Mouse (Mus musculus): ENCODE measurements around the gene Bola1. TPM values are rescaled to one million over a fixed set of nuclear protein-coding genes. Genes with fewer than 3 reads are reported as not detected.
"Not testable (repeated sequence)": the region's sequence is repeated elsewhere in the genome, so short reads cannot be mapped to it uniquely, and the experiment has no call there.

The Bola1 gene
- polyA plus RNA-seq, 1 experiment from 2014 or later = 43.5 TPM

DNA sequence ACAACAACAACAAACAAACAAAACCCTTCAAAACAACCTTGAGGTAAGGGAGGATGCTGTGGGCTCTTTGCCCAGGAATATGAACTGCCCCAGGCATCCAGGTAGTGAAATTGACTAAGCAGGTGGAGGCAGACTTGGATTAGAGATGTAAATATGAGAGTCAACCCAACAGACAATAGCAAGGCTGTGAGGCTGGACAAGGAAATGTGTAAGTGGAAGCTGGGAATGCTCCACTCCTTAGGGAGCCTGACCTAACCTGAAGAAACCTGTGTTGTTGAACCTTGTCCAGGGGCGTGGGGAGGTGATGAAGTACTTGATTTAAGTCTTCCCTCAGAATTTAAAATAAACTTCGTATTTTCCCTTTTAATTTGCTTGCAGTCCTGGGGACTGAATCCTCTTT is 40.6 kb downstream of the Bola1 start:
- no peak overlapping the region for H3K4me3 ChIP-seq (ENCODE audit: low read length)
- H3K9me3 ChIP-seq (replicated peaks; ENCODE audit: control insufficient read depth, low read length) = no peaks in the 10 kb centered on the region
- 82% methylated on average over 2 of the region's 2 CpGs for WGBS
- no peak for ATAC-seq (replicated peaks; ENCODE audit: extremely low read depth, insufficient read depth, low FRiP score)
- no peak overlapping the region for H3K27ac ChIP-seq (ENCODE audit: low read length)
- peaks cover 38% of the 10 kb centered on the region for H3K36me3 ChIP-seq (ENCODE audit: control insufficient read depth, insufficient read depth)
- H3K27me3 ChIP-seq (ENCODE audit: control insufficient read depth, insufficient read depth, low read length) = no peaks in the 10 kb centered on the region
- H3K4me2 ChIP-seq (ENCODE audit: low read depth, low read length) = no peak overlapping the region
- peaks cover 17% of the 10 kb centered on the region for H3K4me1 ChIP-seq (ENCODE audit: control insufficient read depth, insufficient read depth, low read length)
- no peak overlapping the region for H3K9ac ChIP-seq (ENCODE audit: low read length)

DNA sequence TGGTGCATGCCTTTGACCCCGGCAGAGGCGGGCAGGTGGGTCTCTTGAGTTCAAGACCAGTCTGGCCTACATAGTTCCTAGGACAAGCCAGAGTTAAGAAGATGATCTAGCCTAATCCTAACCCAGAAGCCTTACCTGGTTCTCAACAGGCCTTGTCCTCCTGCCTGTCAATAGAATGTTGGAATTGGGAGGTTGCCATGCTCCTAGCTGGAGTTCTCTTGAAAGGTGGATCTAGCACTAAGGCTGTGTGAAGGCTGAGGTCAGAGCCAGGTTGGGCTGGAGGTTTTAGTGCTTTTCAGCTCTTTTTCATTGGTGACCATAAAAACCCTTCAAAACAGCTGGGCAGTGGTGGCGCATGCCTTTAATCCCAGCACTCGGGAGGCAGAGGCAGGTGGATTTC is 41.1 kb downstream of the Bola1 start:
- no peak for ATAC-seq (replicated peaks; ENCODE audit: extremely low read depth, insufficient read depth, low FRiP score)
- peaks cover 17% of the 10 kb centered on the region for H3K4me1 ChIP-seq (ENCODE audit: control insufficient read depth, insufficient read depth, low read length)
- H3K36me3 ChIP-seq (ENCODE audit: control insufficient read depth, insufficient read depth) = peaks cover 39% of the 10 kb centered on the region
- no peak overlapping the region for H3K9ac ChIP-seq (ENCODE audit: low read length)
- no peak overlapping the region for H3K27ac ChIP-seq (ENCODE audit: low read length)
- no peaks in the 10 kb centered on the region for H3K9me3 ChIP-seq (replicated peaks; ENCODE audit: control insufficient read depth, low read length)
- WGBS = 92% methylated on average over 4 of the region's 4 CpGs
- H3K4me3 ChIP-seq (ENCODE audit: low read length) = no peak overlapping the region
- H3K4me2 ChIP-seq (ENCODE audit: low read depth, low read length) = no peak overlapping the region
- no peaks in the 10 kb centered on the region for H3K27me3 ChIP-seq (ENCODE audit: control insufficient read depth, insufficient read depth, low read length)

DNA sequence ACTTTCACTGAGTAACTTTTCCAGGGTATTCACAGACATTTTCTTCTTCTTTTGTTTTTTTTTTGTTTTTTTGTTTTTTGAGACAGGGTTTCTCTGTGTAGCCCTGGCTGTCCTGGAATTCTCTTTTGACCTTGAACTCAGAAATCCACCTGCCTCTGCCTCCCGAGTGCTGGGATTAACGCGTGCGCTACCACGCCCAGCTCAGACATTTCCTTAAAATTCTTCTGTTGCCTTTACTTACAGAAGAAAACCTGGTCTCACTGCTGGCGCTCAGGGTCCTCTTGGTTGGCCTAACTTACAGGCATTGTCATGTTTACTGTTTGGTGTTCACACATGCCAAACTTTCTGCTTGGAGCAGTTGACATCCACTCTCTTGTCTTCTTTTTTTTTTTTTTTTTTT is 44.3 kb downstream of the Bola1 start:
- Histone ChIP-seq H3K4me2 (ENCODE audit: low read depth, low read length) (no peak overlapping the region), H3K27me3 (ENCODE audit: control insufficient read depth, insufficient read depth, low read length) (no peaks in the 10 kb centered on the region), H3K27ac (ENCODE audit: low read length) (no peak overlapping the region), H3K4me3 (ENCODE audit: low read length) (no peak overlapping the region), H3K36me3 (ENCODE audit: control insufficient read depth, insufficient read depth) (peaks cover 39% of the 10 kb centered on the region), H3K9ac (ENCODE audit: low read length) (no peak overlapping the region), H3K4me1 (ENCODE audit: control insufficient read depth, insufficient read depth, low read length) (peaks cover 21% of the 10 kb centered on the region), H3K9me3 (replicated peaks; ENCODE audit: control insufficient read depth, low read length) (no peaks in the 10 kb centered on the region)
- no peak for ATAC-seq (replicated peaks; ENCODE audit: extremely low read depth, insufficient read depth, low FRiP score)
- WGBS = 90% methylated on average over 6 of the region's 6 CpGs

DNA sequence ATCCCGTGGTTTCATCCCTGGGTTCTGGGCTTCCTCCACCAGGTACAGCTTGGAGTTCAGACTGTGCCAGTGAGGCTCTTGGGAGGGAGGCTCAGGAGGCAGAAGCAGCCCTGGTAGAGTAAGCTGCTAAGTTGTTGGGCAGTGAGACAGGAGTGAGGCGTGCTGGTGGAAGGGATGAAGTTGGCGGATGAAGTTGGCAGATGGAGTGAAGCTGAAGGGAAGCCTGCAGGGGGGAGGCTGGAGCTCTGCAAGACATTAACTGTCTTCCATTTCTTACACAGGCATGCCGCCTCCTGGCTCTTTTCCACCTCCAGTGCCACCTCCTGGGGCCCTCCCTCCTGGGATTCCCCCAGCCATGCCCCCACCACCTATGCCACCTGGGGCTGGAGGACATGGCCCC is 45.5 kb downstream of the Bola1 start:
- not testable (repeated sequence) for H3K4me2 ChIP-seq (ENCODE audit: low read depth, low read length); ATAC-seq (replicated peaks; ENCODE audit: extremely low read depth, insufficient read depth, low FRiP score)
- H3K36me3 ChIP-seq (ENCODE audit: control insufficient read depth, insufficient read depth) = peaks cover 38% of the 10 kb centered on the region

DNA sequence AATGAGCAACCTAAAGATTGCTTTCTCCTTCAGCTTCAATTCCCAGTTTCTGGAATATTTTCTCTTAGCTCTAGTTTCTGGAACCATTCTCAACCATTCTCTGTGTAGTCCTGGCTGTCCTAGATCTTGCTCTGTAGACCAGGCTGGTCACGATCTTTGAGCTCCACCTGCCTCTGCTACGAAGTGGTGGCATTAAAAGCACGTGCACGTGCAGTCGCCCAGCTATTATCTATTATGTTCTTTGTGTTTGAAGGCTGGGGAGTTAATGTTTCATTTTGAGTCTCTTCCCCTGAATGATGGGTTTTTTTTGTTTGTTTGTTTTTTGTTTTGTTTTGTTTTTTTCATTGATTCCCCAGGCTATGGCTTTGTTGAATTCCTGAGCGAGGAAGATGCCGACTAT is 46.3 kb downstream of the Bola1 start:
- ATAC-seq (replicated peaks; ENCODE audit: extremely low read depth, insufficient read depth, low FRiP score) = no peak
- Histone ChIP-seq H3K9me3 (replicated peaks; ENCODE audit: control insufficient read depth, low read length) (no peaks in the 10 kb centered on the region), H3K4me2 (ENCODE audit: low read depth, low read length) (peak overlapping the region; percentile 89), H3K27me3 (ENCODE audit: control insufficient read depth, insufficient read depth, low read length) (no peaks in the 10 kb centered on the region), H3K9ac (ENCODE audit: low read length) (peak overlapping the region; percentile 84), H3K36me3 (ENCODE audit: control insufficient read depth, insufficient read depth) (peaks cover 32% of the 10 kb centered on the region), H3K4me3 (ENCODE audit: low read length) (peak overlapping the region; percentile 77), H3K4me1 (ENCODE audit: control insufficient read depth, insufficient read depth, low read length) (peaks cover 20% of the 10 kb centered on the region), H3K27ac (ENCODE audit: low read length) (no peak overlapping the region)
- 39% methylated on average over 7 of the region's 7 CpGs for WGBS

More for the DNA sequence above, 45.5 kb downstream of the Bola1 start:
- not testable (repeated sequence) for H3K4me3 ChIP-seq (ENCODE audit: low read length); H3K27ac ChIP-seq (ENCODE audit: low read length); H3K9ac ChIP-seq (ENCODE audit: low read length); H3K27me3 ChIP-seq (ENCODE audit: control insufficient read depth, insufficient read depth, low read length); H3K9me3 ChIP-seq (replicated peaks; ENCODE audit: control insufficient read depth, low read length)
- 75% methylated on average over 4 of the region's 4 CpGs for WGBS
- H3K4me1 ChIP-seq (ENCODE audit: control insufficient read depth, insufficient read depth, low read length) = peaks cover 20% of the 10 kb centered on the region

DNA sequence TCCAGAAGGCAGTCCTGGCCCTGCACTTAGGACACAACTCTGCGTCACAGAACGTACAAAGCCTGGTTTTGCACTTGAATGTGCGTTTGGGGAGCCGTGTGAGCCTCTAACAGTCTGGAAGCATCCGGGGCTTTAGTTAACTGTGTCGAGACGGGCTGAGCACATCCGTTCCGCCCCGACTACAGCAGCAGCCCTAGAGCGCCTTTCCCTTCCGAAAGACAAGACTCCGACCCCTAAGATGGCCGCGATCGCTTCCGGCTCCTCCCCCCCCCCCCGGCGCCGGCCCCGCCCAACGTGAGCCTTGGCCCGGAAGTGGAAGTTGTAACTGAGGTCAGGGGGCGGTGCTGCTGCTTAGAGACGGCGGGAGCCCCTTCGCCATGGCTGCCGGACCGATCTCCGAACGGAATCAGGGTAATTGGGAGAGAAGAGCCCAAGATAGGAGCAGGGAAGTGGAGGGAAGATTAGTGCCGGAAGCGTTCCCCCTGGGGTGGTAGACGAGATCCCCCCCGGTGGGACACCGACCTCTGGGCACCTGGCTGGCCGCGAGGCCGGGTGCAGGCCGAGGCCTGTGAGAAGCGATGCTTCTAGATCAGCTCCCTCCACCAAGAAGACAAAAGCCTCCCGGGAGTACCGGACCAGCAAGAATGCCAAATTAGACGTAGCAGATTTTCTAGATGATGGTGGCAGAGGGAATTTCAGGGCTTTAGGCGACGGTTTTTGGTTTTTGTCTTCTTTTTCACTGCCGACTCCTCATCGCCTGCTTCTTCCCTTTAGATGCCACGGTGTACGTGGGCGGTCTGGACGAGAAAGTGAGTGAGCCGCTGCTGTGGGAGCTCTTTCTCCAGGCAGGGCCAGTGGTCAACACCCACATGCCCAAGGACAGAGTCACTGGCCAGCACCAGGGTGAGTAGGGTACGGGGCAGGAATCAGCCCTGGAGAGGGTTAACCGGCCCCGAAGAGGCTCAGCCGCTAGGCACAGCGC is 47.0 kb downstream of the Bola1 start, which contains the start of gene Sf3b4:
Gene Sf3b4, plus strand, starts transcription at position 136 of the 982 bp plus-strand sequence.
- Histone ChIP-seq H3K9ac (ENCODE audit: low read length) (peak within 1 kb of the TSS; percentile 84), H3K9me3 (replicated peaks; ENCODE audit: control insufficient read depth, low read length) (no peaks in the 10 kb centered on the region), H3K27me3 (ENCODE audit: control insufficient read depth, insufficient read depth, low read length) (no peaks in the 10 kb centered on the region), H3K27ac (ENCODE audit: low read length) (peak within 1 kb of the TSS; percentile 97), H3K36me3 (ENCODE audit: control insufficient read depth, insufficient read depth) (peaks cover 26% of the 10 kb centered on the region), H3K4me2 (ENCODE audit: low read depth, low read length) (peak within 1 kb of the TSS; percentile 89), H3K4me3 (ENCODE audit: low read length) (peak within 1 kb of the TSS; percentile 77), H3K4me1 (ENCODE audit: control insufficient read depth, insufficient read depth, low read length) (peaks cover 20% of the 10 kb centered on the region)
- WGBS = under 1% methylated on average over 58 of the region's 58 CpGs
- ATAC-seq (replicated peaks; ENCODE audit: extremely low read depth, insufficient read depth, low FRiP score) = peak; percentile 87

DNA sequence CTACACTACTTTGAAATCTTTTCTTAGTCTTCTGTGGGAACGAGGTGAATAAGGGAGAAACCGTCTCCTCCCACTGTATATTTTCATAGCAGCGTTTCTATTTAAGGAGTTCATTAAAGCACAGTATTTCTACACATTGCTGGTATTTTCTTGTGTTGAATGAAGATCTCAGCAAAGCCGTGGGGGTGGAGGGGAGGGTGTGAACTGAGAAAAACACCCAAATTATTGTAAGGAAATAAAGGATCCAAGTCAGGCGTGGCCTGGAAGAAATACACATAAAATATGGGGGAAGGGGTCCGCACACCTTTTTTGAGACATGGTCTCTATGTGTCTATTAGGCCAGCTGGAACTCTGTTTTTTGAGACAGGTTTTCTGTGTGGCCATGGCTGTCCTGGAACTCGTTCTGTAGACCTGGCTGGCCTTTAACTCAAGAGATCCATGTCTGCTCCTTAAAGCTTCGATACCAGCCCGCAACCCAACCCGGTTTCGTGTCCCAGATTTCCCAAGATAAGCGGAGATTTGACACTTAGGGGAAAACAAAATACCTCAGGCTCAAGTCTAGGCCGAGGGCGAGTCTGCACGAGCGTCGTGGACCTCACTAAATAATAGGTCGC is 47.8 kb downstream of the Bola1 start:
- no peak for ATAC-seq (replicated peaks; ENCODE audit: extremely low read depth, insufficient read depth, low FRiP score)
- Histone ChIP-seq H3K4me1 (ENCODE audit: control insufficient read depth, insufficient read depth, low read length) (peaks cover 20% of the 10 kb centered on the region), H3K9me3 (replicated peaks; ENCODE audit: control insufficient read depth, low read length) (no peaks in the 10 kb centered on the region), H3K36me3 (ENCODE audit: control insufficient read depth, insufficient read depth) (peaks cover 24% of the 10 kb centered on the region), H3K27me3 (ENCODE audit: control insufficient read depth, insufficient read depth, low read length) (no peaks in the 10 kb centered on the region), H3K4me2 (ENCODE audit: low read depth, low read length) (peak overlapping the region; percentile 74), H3K4me3 (ENCODE audit: low read length) (peak overlapping the region; percentile 77), H3K9ac (ENCODE audit: low read length) (peak overlapping the region; percentile 84), H3K27ac (ENCODE audit: low read length) (peak overlapping the region; percentile 97)
- WGBS = 15% methylated on average over 18 of the region's 18 CpGs

DNA sequence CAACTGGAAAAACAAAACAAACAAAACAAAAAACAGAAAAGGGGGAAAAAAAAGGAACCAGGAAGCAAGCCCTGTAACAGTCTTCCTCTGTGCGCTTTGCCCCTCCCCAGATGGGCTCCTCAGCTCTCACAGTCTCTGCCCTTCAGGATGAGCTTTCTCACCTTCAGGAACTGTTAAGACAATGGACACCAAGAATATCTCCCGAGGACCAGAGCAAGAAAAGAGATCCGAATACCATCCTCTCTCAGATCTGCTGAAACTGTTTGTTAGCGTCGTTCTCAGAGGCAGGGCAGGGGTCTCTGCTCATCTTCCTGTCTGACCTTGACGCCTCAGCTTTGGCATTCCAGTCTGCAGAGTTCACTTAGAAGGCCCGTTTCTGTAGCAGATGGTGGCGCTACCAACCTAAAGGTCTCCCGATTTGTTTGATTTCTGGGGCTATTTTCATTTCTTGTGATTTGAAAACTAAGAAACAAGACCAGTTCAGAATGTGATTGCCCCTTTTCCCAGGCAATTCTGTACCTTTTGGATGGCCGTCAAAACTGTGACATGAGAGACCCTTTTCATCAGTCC is 48.4 kb downstream of the Bola1 start:
- H3K4me3 ChIP-seq (ENCODE audit: low read length) = peak overlapping the region; percentile 77
- ATAC-seq (replicated peaks; ENCODE audit: extremely low read depth, insufficient read depth, low FRiP score) = no peak
- peak overlapping the region; percentile 97 for H3K27ac ChIP-seq (ENCODE audit: low read length)
- peaks cover 20% of the 10 kb centered on the region for H3K4me1 ChIP-seq (ENCODE audit: control insufficient read depth, insufficient read depth, low read length)
- H3K9ac ChIP-seq (ENCODE audit: low read length) = peak overlapping the region; percentile 84
- peak overlapping the region; percentile 74 for H3K4me2 ChIP-seq (ENCODE audit: low read depth, low read length)
- no peaks in the 10 kb centered on the region for H3K27me3 ChIP-seq (ENCODE audit: control insufficient read depth, insufficient read depth, low read length)
- no peaks in the 10 kb centered on the region for H3K9me3 ChIP-seq (replicated peaks; ENCODE audit: control insufficient read depth, low read length)
- WGBS = 46% methylated on average over 10 of the region's 10 CpGs
- peaks cover 18% of the 10 kb centered on the region for H3K36me3 ChIP-seq (ENCODE audit: control insufficient read depth, insufficient read depth)

DNA sequence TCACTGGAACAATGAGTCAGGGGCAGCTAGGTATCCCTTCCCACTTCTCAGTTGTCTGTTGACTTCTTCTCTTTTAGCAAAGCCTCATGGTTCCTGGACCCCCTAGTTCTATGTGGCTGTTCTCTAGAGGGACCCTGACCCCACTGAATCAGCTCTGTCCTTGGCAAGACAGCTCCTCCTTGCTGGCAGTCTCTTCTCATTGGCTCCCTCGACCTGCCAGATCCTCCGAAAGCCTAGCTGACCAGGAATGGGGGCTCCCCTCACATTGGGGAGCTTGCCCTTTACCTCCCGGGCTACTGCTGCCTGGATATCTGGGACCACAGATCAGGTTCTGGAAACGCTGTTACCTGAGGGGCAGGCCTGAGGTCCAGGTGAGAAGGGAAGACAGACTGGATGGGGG is 49.2 kb downstream of the Bola1 start:
- no peak overlapping the region for H3K4me3 ChIP-seq (ENCODE audit: low read length)
- WGBS = 80% methylated on average over 4 of the region's 4 CpGs
- ATAC-seq (replicated peaks; ENCODE audit: extremely low read depth, insufficient read depth, low FRiP score) = no peak
- H3K9me3 ChIP-seq (replicated peaks; ENCODE audit: control insufficient read depth, low read length) = no peaks in the 10 kb centered on the region
- no peak overlapping the region for H3K4me2 ChIP-seq (ENCODE audit: low read depth, low read length)
- no peaks in the 10 kb centered on the region for H3K27me3 ChIP-seq (ENCODE audit: control insufficient read depth, insufficient read depth, low read length)
- H3K9ac ChIP-seq (ENCODE audit: low read length) = no peak overlapping the region
- no peak overlapping the region for H3K27ac ChIP-seq (ENCODE audit: low read length)
- H3K4me1 ChIP-seq (ENCODE audit: control insufficient read depth, insufficient read depth, low read length) = peaks cover 20% of the 10 kb centered on the region
- peaks cover 13% of the 10 kb centered on the region for H3K36me3 ChIP-seq (ENCODE audit: control insufficient read depth, insufficient read depth)
